Mouse (Mus musculus) embryonic fibroblast, embryonic 13.5 days (primary cell): Measurements from ENCODE around the gene Nanos3.

Experiments used
- CTCF ChIP-seq: IDR thresholded peaks from 2 replicates; pipeline ENCODE4 v1.5.1; 2011; ENCODE audit warnings: mild to moderate bottlenecking, control low read depth, low read length, moderate library complexity, borderline replicate concordance; ENCODE audit not compliant: insufficient read depth
- POLR2A ChIP-seq: IDR thresholded peaks from 2 replicates; pipeline ENCODE4 v1.6.1; 2011; ENCODE audit warnings: low read depth, mild to moderate bottlenecking, control low read depth, low read length, moderate library complexity

- TF ChIP-seq CTCF: no peak
- TF ChIP-seq POLR2A: no peak
Observed at GRCm38 (mm10) chr8:84222566-84223165, 37.6 kb upstream of the Nanos3 start.
